Mouse (Mus musculus) right cerebral cortex, postnatal 25 days (tissue): ENCODE results near the gene Pgf.
"Not testable (repeated sequence)": the region's sequence is repeated elsewhere in the genome, so short reads cannot be mapped to it uniquely, and the experiment has no call there.

ENCODE experiments used
- DNase-seq: peaks from one replicate; pipeline ENCODE4 v3.0.0; 2022

Gene Pgf

GRCm38 (mm10) chr12:85151002-85151774 is 26.4 kb downstream of the Pgf start, which contains the start of gene Rps6kl1:
Gene Rps6kl1, minus strand, starts transcription at chr12:85151264.
- DNase-seq, result peak; percentile 83

- no peak for DNase-seq
Measured at GRCm38 (mm10) chr12:85150321-85151001, 27.1 kb downstream of the Pgf start.

GRCm38 (mm10) chr12:85146881-85147280 is 30.7 kb downstream of the Pgf start:
- no peak for DNase-seq

GRCm38 (mm10) chr12:85146355-85146754 is 31.2 kb downstream of the Pgf start:
- no peak for DNase-seq

GRCm38 (mm10) chr12:85145630-85146029 is 32.0 kb downstream of the Pgf start:
- DNase-seq, result no peak

- DNase-seq, result no peak
Measured at GRCm38 (mm10) chr12:85144821-85145220, 32.8 kb downstream of the Pgf start.

- DNase-seq, result not testable (repeated sequence)
Measured at GRCm38 (mm10) chr12:85144276-85144675, 33.3 kb downstream of the Pgf start.

GRCm38 (mm10) chr12:85142803-85143202 is 34.8 kb downstream of the Pgf start:
- DNase-seq, result peak; percentile 60

- no peak for DNase-seq
Measured at GRCm38 (mm10) chr12:85141096-85141495, 36.5 kb downstream of the Pgf start.

- no peak for DNase-seq
Measured at GRCm38 (mm10) chr12:85140036-85140701, 37.4 kb downstream of the Pgf start.

GRCm38 (mm10) chr12:85136627-85137026 is 41.0 kb downstream of the Pgf start:
- DNase-seq, result no peak

GRCm38 (mm10) chr12:85135513-85136470 is 41.8 kb downstream of the Pgf start:
- no peak for DNase-seq

- DNase-seq, result no peak
Measured at GRCm38 (mm10) chr12:85134043-85134794, 43.4 kb downstream of the Pgf start.

GRCm38 (mm10) chr12:85131361-85131760 is 46.2 kb downstream of the Pgf start:
- no peak for DNase-seq

GRCm38 (mm10) chr12:85129426-85129978 is 48.1 kb downstream of the Pgf start:
- DNase-seq, result no peak

- DNase-seq, result no peak
Measured at GRCm38 (mm10) chr12:85126986-85127603, 50.5 kb downstream of the Pgf start.

- no peak for DNase-seq
Measured at GRCm38 (mm10) chr12:85124751-85125150, 52.8 kb downstream of the Pgf start.

- no peak for DNase-seq
Measured at GRCm38 (mm10) chr12:85123645-85124044, 53.9 kb downstream of the Pgf start.

- no peak for DNase-seq
Measured at GRCm38 (mm10) chr12:85123108-85123530, 54.5 kb downstream of the Pgf start.

GRCm38 (mm10) chr12:85121806-85122459 is 55.7 kb downstream of the Pgf start:
- DNase-seq, result no peak
